Mouse (Mus musculus) ES-E14 (cell line): Measurements from ENCODE around the gene Strn.

ENCODE experiments used
- CHD2 ChIP-seq: IDR thresholded peaks from 2 replicates; pipeline ENCODE4 v1.6.1; 2014; ENCODE audit warnings: mild to moderate bottlenecking, low read depth, low read length, inconsistent platforms
- HCFC1 ChIP-seq: IDR thresholded peaks from 2 replicates; pipeline ENCODE4 v1.6.1; 2012; ENCODE audit warnings: low read length, inconsistent platforms, borderline replicate concordance; ENCODE audit not compliant: insufficient read depth
- MAFK ChIP-seq: IDR thresholded peaks from 2 replicates; pipeline ENCODE4 v1.6.1; 2014; ENCODE audit warnings: mild to moderate bottlenecking, low read depth, low read length, inconsistent platforms; ENCODE audit not compliant: insufficient read depth
- ZC3H11A ChIP-seq: IDR thresholded peaks from 2 replicates; pipeline ENCODE4 v1.6.1; 2012; ENCODE audit warnings: low read depth, mild to moderate bottlenecking, inconsistent platforms, low read length, borderline replicate concordance

DNA sequence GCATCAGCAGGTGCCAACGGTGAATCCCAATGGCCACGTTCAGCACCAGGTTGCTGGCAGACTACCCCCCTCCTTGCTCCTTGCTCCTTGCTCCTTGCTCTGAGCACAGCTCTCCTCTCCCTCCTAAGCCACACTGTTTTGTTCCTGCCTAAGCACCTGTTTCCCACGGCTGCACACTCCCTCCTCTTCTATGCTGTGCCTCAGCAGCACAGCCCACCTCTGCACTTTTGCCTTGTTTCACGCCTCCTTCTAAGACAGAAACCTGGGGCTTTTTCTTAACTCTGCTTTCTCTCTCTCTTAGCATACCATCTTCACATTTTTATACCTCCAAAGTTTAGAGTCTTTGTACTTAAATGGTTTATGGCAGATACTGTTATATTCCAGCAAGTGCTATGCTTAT, 39.5 kb downstream of the Strn start:
- TF ChIP-seq ZC3H11A (no peak), CHD2 (no peak), MAFK (no peak), HCFC1 (no peak)
